Mouse (Mus musculus): ENCODE measurements at regions not wholly inside any gene's neighbourhood (a gene's known extent, or its start where the extent isn't known, plus 50 kb on each side); places are given as distances from the start of the nearest gene placed in this dataset.
A peak's percentile ranks its signal among the peaks of the same experiment; 100 is the strongest.
"Not testable (repeated sequence)": the region's sequence is repeated elsewhere in the genome, so short reads cannot be mapped to it uniquely, and the experiment has no call there.

DNA sequence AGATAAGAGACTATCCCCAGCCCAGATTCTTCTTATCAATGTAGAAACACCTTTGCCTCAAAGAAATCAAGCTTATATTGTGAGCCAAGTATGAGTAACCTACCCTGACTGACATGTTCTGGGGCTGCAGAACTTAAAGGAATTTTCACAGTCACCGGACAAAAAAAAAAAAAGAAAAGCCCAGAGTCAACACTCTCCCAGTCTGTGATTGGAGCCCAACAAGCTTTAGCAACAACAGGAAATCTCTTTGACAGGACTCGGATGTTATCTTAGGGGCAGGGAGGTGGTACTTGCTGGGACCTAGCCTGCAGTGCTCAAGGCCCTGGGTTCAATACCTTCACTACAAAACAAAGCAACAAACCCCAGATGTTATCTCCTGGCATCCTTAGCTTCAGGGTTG is 114.2 kb downstream of the Nectin1 start:
- DNase-seq (ENCODE audit: low spot score) = no peak

DNA sequence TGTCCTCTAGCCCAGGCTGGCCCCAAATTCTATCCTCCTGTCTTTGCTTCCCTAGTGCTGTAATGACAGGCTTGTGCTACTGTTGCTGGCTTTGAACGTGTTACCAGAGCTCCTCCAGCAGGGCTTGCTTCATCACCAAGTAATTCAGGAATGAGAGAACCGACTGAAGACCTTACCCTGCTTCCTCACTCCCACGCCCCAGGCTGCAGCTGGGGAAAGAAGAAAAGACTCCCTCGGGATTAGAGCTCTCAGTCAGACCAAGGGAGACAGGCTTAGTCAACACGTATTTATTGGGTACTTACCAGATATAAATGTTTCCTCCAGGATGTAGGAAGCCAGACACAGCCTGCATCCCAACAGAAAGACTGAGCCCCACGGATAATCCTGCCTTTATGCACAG is 115.0 kb downstream of the Nectin1 start:
- DNase-seq (ENCODE audit: low spot score) = peak; percentile 11

DNA sequence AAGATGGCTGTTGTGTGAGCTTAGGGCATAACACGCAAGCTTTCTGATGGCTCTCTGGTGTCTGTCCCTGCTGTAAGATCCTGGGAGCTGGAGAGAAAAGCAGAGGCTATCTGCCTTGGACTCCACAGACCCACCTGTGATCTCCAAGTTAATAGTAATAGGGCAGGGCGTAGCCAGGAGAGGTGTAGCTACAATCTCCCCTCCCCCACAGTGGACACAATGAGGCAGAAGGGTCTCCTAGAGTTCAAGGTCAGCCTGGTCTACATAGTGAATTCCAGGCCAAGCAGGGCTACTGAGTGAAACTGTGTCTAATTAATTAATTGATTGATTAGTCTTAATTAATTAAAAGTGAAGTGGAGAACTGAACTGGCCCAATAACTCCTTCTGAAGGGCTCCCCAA is 116.5 kb downstream of the Nectin1 start:
- DNase-seq (ENCODE audit: low spot score) = no peak

DNA sequence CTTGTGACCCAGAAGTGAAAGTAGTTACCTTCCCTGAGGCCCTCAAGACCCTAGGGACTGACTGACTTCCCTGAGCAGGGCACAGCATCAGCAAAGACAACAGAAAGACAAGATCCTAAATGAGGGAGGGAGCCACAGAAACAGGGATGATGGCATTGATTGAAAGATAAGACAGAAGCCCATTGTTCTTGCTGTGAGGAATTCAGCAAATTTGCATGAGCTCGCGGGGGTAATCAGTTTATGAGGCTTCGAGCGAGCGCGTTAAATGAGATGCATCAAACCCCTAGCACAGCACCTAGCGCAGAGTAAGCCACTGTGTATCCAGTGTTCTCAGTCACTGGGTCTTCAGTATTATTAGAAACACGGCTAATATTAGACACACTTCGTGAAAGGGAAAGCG is 117.6 kb downstream of the Nectin1 start:
- no peak for DNase-seq (ENCODE audit: low spot score)

DNA sequence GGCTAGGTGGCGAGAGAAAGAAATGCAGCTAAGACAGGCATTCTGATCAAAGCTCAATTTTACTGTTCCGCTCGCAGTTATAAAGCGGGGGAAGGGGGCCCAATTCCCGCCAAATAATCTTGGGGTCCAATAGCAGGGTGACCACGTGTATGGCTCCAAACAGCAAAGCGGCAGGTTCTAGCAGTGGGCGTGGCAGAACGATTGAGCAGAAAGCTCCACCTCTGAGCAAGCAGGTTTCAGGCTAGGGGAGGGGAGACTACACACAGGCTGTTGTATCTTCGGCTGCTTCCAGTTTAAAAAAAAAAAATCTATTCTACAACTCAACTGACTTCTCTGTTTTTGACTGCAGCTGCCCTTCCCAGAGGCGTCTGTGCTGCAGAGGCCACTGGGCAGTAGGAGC is 118.2 kb downstream of the Nectin1 start:
- DNase-seq (ENCODE audit: low spot score) = not testable (repeated sequence)

DNA sequence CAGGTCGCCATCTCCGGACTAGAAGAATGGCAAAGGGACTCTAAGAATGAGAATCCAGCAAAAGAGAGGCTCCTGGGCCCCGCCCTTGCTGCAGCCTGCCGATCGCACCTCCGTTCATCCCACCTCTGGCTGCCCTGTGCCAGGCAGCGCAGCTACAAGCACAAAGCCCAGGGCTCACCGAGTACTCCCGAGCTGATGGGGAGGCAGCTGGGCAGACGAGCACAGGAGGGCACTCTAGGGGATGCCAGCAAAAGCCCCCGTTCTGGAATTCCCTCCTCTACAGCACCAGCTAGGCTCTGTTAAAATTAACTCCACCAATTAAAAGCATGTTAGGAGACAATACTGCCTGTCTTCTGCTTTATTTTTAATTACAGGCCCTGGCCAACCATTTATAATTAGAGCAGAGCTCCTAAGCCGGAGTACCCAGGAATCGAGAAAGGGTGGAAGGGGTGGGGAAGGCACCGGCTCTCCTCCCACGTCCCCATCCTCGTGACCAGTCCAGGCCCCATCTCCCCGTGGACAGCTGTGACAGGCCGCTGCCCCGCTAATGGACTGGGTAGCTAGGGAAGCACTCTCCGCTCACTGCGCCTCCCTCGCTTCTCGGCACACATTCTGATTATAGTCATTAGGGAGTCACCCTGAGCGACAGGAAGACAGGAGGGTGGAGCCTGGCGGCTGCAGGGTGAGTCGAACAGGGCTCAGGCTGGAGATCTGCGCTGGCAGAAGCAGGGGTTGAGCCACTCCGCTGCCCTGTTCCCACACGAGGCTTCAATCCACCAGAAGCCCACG is 120.0 kb downstream of the Nectin1 start:
- peak; percentile 57 for DNase-seq (ENCODE audit: low spot score)

DNA sequence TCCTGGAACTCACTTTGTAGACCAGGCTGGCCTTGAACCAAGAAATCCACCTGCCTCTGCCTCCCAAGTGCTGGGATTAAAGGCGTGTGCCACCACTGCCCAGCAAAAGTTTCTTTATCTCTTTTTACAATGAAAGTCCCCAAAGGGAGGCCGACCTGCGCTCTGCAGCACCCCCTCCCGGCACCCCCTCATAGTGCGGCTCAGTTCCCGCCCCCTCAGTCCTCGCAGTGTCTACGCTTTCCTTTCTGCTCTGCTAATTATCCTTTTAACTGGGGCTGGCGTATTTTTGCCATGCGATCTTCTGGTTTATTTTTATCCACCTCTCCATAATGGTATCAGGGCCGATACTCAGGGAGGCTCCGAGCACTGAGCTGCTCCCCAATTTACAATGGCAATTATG is 123.0 kb downstream of the Nectin1 start:
- DNase-seq (ENCODE audit: low spot score) = no peak

DNA sequence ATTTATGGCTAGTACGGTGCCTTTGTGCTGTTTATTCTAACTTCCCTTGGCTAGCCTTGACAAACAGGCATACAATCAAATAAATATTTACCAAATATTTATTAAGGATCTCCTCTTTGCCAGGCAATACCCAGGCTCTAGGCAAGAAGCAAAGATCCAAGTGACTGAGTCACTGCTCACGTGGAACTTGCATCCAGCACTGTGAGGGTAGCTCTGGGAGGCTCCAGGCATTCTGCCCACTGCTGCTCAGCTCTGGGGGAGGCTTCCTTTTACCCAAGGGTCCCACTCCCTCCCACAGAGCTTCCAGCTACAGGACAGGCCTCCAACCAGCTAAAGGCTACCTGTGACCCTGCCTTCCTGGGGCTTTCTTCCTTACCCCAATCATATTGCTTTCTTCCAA is 130.1 kb downstream of the Nectin1 start:
- no peak for DNase-seq (ENCODE audit: low spot score)

DNA sequence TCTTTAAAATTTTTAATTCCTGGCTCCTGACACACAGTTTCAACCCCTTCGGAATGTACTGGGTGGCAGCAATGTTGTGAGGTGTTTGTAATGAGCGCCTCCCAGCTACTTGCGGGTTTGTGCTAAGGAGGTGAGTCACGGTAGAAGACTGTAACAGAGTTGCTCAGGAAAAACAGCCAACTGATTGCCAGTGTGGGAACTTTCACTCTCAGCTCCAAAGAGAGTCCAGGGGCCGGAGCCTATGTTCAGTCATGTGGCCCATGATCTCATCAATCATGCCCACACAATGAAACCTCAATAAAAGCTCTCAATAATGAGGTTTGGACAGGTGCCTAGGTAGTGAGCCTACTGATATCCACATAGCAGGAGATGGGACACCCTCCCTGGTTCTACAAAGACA is 130.5 kb downstream of the Nectin1 start:
- DNase-seq (ENCODE audit: low spot score) = no peak

DNA sequence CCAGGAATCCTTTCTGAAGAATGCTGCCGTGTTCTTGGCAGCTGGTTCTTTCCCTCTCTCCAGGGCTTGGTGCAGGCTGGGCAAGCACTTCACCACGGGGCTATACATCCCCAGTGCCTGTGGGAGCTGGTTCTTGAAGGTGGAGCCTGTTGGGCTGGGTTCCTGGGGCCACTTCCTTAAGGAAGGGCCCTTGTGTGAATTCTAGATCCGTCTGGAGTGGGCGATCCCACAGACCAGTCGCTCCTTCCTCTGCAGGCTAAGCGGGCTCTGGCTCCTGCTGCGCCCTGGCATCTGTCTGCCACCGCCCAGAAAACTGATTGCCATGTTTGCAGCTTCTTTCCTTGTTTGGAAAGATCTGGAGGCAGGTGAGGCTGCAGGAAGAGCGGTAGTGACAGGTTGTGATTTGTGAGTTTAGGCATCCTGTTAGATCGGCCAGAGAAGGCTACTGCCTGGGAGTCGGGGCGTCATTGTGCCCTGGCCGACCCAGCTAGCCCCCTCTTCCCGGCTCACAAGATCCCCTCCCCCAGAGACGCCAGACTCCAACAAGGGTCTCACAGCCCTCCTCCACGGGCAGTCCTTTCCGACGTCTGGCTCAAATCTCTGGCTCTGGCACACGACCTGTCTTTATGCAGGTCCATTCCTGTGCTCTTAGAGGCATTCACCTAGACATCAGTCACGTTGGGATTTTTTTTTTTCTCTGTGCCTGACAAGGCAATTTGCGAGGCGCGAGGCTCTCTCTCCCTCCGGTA is 135.6 kb downstream of the Nectin1 start:
- no peak for DNase-seq (ENCODE audit: low spot score)

DNA sequence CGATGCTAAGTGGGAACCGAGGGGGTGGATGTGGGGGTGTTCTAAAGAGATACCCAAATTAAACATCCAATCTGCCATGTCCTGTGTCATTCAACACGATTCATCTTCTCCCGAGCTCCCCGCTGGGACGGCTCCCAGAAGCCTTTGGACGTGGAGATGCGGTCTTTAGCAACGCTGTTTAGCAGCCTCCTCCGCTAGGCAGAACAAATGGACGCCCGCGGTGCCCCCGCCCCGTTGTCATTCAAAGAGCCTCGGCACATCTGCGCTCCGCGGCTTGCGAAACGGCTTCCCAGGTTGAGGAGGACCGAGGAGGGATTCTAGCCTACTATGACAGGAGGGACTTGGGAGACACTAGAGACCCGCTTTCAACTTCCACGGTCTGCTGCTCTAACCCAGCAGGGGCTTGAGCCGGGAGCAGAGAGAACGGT is 136.2 kb downstream of the Nectin1 start:
- no peak for DNase-seq (ENCODE audit: low spot score)

DNA sequence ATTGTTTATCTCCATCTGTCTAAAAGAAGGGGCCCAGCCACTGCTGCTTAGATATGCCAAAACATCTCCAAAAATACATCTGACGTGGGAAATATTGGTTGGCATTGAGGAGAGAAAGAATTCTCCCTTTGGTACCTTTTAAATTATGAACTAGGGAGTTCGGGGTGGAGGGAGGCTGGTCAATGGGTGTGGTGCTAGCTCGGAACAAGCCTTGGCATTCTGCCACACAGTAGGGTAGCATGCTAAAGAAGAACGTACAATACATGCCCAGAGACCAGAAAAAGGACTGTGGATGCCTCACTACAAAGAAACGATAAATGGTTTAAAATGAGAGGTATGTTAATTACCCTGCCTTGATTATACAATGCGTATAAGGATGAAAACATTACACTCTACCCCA is 149.3 kb downstream of the Nectin1 start:
- no peak for DNase-seq (ENCODE audit: low spot score)

DNA sequence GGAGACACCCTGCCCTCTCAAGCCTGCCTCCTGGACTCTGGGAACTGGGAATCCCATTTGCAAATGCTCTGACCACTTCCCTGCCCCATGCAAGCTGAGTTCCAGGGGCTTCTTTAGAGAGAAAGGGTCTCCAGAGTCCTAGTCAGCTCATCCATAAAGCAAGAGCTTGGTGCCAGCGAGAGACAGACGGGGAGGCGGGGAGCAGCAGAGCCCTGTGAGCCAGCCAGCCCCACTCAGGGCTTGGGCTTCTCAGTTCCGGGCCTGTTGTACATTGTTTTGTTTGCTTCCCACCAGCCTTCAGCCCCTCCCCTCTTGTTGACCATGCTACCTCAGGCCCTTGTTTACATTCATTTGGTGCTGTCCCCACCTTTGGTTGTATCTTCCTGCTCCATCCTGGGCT is 143.9 kb upstream of the Thy1 start:
- no peak for DNase-seq (ENCODE audit: low spot score)

DNA sequence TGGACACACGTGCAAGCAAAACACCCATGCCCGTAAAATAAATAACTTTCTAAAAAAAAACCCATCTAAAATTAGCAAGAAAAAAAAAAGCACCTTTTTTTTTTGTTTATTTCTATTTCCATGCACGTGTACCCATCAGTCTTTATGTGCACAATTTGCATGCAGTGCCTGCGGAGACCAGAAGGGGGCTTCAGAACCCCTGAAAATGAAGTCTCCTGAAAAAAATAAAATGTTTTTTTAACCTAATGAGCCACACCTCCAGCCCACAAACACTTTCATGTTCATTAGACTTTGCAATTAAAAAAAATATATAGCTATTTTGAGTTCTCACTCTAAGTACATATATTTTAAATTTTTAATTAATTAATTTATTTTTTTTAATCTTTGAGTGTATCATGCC is 134.9 kb upstream of the Thy1 start:
- DNase-seq (ENCODE audit: low spot score) = no peak

DNA sequence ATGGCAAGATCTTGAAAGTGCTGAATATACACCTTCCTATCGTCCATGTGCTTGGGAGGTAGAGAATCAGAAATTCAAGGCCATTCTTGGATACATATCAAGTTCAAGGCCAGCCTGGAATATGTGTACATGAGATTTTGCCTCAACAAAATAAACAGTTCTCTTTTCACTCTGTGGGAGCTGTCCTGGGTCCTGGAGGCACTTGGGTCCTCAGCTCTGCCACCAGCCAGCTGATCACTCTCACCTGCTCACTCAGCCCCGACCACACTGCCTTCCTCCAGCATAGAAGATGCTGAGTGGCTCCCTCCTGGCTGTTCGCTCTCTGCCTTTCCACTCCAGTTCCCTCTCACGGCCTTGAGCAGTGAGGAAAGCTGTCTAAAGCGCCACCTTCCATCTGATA is 128.2 kb upstream of the Thy1 start:
- no peak for DNase-seq (ENCODE audit: low spot score)

DNA sequence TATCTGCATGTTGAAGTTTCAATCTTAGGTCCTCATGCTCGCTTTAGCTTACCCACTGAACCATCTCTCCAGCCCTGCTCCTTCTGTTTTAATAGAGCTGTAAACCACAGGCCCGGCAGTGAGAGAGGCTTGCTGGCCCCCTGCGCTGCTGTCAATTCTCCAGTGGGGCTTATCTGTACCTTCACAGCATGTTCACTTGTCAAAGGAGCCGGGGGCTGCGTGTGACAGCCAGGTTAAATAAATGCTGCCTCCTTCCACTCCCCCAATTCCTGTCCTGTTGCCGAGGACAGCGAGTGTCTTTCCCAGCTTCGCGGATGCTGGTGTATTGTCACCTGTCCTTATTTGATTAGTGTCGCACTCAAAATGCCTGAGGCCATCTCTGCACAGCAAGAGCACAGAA is 125.7 kb upstream of the Thy1 start:
- DNase-seq (ENCODE audit: low spot score) = no peak

DNA sequence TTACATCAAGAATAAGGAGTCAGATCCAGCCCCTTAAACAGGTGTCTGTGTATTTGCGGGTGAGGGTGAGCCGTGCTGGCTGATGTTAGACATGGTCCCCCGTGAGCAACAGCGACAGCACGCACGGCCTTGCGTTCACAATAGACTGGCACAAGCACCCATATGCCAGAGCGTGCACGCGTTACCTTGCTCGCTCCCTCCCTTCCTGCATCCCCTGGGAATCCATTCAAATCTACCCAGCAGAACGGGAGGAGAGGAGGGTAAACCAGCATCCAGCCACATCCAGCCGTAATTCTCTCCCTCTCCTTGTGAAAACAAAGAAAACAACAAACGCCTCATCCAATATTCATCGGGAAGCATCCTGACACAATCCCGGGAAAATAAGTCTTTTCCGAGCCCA is 124.2 kb upstream of the Thy1 start:
- DNase-seq (ENCODE audit: low spot score) = no peak

DNA sequence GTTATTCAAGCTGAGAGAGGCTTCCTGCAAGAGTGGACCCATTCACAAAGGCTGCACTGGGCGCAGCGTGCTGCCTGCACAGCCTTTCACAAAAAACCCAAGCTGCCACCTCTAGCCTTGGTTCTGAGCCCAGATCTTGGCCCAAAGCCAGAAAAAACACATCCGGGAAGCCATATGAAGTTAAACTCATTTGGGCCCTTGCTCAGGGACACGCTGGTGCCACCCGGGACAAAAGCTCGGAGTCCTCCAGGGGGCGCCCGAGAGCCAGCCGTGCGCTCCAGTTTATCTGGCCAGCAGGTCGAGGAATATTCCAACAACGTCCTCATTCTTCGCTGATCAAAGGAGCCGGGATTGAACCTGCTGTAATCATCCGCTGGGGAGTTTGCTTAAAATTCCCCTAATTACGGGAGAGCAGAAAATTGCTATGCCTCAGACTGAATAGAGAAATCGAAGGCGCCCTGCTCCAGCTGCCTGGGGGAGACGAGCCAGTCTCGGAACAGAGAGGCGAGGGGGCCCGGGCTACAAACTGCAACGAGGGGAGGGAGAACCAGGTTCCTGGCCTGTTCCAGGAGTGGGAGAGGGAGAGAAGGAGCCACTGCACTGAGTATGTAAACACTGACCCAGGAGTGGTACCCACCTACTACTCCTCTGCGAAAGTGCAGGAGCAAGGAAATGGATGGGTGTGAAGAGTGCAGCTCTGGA is 123.0 kb upstream of the Thy1 start:
- DNase-seq (ENCODE audit: low spot score) = peak; percentile 41

DNA sequence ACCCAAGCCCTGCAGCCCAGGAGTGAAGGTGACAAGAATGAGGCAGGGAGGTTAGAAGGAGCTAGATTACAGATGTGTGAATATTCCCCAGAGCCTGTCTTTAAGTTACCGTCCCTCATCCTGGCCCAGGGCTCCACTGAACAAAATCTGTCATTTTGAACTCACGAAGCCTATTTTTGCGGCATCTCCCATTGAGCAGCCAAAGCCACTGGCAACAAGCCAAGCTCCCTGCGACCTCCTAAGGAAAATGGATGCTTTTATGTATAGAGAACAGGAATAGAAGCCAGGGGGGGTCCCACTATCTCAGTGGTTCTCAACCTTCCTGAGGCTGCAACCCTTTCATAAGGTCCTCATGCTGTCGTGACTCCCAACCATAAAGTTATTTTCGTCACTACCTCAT is 121.0 kb upstream of the Thy1 start:
- DNase-seq (ENCODE audit: low spot score) = no peak

DNA sequence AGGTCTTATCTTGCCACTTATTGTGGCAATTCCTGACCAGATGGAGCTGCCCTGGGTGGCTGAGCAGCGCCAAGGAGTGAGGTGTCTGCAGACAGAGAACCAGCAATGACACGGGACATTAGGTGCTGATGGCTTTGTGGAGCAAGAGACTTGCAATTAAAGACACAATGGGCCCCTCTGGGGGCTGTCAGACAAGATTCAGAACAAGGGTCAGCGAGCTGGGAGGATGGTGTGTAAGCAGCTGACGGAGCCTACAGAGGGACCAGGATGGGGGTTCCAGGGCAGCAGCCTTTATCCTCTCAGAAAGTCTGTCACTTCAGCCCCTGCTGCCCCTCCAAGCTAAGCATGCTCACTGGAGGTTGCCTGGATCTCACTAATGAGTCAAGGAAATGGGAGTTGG is 120.1 kb upstream of the Thy1 start:
- DNase-seq (ENCODE audit: low spot score) = no peak

DNA sequence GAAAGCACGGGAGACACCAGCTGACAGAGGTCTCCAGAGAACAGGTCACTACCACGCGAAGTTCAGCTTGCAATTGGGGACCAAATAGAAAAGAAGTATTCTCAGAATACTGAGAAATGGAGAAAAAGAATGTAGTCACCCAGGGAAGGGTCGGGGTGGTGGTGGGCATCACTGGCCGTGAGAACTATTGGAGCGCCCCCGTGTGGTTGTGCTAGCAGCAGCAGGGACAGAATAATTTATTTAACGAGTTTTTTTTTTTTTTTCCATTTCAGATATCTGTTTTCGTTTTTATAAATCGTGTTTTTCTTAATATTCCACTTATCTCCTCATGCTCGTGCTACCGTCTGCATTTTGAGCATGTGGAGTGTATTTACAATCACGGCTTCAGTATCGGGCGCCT is 118.4 kb upstream of the Thy1 start:
- no peak for DNase-seq (ENCODE audit: low spot score)

DNA sequence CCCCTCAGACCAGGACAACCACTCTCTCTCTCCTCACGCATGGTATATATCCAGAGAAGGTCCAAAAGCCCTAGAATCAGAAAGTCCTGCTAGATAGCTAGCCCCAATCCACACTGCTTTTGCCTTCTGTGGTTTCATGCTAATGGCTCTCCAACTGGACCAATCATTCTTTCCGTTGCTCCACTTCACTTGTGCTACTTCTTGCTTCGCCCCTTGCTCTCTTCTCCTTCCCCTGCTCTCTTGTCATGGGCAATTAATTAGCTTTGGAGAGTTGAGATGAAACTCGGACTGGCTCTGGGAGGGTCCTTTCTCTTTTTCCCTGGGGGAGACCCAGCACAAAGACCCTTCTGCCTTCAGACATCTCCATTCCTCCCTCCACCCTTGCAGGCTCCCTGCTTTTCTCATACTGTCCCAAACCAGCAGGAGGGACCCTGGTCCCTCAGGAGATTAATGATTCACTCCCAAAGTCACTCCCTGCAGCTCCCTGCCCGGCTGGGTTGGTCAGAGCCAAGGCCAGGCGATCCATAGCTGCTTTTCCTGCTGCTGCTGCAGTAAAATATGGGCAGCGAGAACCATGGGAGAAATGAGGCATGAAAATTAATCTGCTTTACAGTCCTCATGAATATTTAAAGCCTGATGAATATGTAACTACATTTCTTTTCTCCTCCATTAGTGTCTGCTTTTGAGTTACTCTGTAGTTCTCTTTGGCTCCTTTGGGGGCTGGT is 113.7 kb upstream of the Thy1 start:
- DNase-seq (ENCODE audit: low spot score) = no peak
